Mouse (Mus musculus) kidney, postnatal 10 days (tissue): ENCODE results near the gene Retsat.

Source experiments
- DNase-seq: peaks from one replicate; pipeline ENCODE4 v3.0.0; 2021; ENCODE audit warnings: mixed read lengths

Retsat gene

DNA sequence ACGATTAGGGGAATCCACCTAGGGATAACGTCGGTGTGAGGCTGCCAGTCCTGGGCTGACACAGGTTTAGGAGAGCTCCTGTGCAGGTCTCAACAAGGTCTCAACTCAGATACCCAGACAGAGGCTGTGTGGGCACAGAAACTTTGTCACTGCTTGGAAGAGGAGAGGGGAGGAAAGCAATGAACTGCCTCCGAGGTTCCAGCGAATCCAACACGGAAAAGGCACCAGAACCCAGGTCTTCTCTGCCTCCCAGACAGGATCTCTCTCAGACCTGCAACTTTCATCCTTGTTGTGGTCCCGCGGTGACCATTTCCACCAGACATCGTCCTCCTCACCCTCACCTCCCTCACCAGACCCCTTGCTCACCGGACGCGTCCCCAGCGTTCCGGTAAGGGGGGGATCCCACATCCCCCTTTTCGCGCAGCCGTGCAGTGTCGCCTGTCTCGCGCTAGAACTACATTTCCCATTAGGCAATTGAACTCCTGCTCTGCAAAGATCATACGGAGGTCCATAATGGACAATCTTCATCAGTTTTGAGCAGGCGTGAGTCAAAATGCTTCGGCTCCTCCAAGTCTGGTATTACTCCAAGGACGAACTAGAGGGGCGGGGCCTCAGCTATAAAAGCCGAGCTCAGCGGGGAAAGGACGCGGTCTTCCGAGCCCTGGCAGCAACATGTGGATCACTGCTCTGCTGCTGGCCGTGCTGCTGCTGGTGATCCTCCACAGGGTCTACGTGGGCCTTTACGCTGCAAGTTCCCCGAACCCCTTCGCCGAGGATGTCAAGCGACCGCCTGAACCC lies at the start of gene Retsat, which contains the start of gene Elmod3:
Gene Retsat, plus strand, starts transcription at position 520 of the 798 bp plus-strand sequence.
Gene Elmod3, minus strand, starts transcription at position 458 of the 798 bp plus-strand sequence.
- DNase-seq = peak; percentile 96

- peak; percentile 46 for DNase-seq
These were observed 49.2 kb upstream of the Retsat start for GRCm38 (mm10) chr6:72549041-72549580.

DNA sequence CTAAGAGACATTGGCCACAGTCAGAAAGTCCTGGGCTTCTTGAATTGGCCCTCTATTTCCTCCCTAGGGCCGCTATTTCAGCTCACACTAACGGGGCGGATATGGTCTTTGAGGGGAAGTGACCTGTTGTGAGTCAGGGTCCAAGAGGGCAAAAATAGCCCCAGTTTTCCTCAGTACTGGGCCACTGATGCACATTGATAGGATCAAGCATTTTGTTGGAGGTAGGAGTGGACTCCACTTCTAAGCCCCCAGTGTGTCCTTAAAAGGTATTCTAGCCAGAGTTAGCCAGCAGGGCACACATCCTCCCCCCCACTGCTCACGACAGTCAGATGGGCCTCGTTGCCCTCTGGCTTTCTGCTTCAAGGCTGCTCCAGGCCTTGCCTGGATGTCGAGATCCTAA lies 48.2 kb upstream of the Retsat start:
- no peak for DNase-seq

- no peak for DNase-seq
These were observed 47.7 kb upstream of the Retsat start for GRCm38 (mm10) chr6:72550503-72551100.

GRCm38 (mm10) chr6:72552171-72553078 lies 45.9 kb upstream of the Retsat start:
- DNase-seq = peak; percentile 84

- DNase-seq = no peak
These were observed 45.2 kb upstream of the Retsat start for GRCm38 (mm10) chr6:72553079-72553412.

- DNase-seq = no peak
These were observed 37.5 kb upstream of the Retsat start for GRCm38 (mm10) chr6:72560801-72561200.

GRCm38 (mm10) chr6:72562486-72562885 lies 35.8 kb upstream of the Retsat start:
- DNase-seq = no peak

GRCm38 (mm10) chr6:72562894-72563293 lies 35.4 kb upstream of the Retsat start:
- DNase-seq = peak; percentile 57

- DNase-seq = no peak
These were observed 32.8 kb upstream of the Retsat start for GRCm38 (mm10) chr6:72565506-72565905.

- peak; percentile 95 for DNase-seq
These were observed 32.2 kb upstream of the Retsat start for GRCm38 (mm10) chr6:72566044-72566443.

DNA sequence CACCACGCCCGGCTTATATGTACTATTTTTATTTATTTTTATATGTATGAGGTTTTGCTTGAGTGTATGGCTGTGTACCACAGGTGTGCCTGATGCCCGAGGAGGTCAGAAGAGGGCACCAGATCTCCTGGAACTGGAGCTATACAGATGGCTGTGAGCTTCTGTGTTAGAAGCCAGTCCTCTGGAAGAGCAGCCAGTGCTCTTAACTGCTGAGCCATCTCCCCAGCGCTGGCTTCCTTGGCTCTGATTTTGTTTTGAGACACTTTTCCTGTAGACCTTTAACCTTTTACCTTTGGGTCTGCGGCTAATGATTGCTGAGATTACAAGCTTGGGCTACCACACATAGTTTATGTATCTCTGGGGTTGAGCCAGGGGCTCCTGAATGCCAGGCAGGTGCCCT lies 30.8 kb upstream of the Retsat start:
- DNase-seq = peak; percentile 55

GRCm38 (mm10) chr6:72568736-72569135 lies 29.5 kb upstream of the Retsat start:
- DNase-seq = no peak

- DNase-seq = no peak
These were observed 27.5 kb upstream of the Retsat start for GRCm38 (mm10) chr6:72570644-72571397.

- no peak for DNase-seq
These were observed 26.4 kb upstream of the Retsat start for GRCm38 (mm10) chr6:72571826-72572225.

- DNase-seq = no peak
These were observed 22.2 kb upstream of the Retsat start for GRCm38 (mm10) chr6:72576041-72576440.

DNA sequence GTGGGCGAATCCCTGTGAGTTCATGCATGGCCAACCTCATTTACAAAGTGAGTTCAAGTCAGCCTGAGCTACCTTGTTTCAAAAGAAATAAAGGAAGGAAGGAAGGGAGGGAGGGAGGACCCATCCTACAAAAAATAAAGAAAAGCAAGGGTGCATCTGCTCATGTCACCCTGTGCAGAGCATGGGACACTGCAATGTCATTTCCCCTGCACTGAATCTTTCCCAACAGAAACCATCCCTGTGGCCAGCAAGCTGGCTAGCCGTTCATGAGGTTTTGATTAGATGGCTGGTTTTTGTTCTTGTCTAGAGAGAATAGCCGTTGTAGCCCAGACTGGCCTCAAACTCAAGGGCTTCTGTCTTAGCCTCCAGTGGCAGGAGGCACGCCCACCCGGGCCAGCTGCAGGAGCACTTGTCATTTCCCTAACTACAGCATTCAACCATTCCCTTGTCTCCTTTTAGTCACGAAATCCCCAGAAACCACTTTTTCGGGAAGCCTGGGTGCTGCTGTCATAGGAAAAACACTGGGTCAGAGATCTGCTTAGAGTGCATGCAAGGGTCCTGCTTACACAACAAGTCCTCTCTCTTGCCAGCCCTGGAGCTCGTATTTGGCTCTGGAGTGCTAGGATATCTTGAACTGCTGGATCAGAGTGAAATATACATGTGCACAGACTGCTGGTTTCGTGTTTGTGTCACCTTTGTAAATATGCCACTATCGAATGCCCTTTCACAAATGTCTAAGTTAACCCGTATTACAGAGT lies 16.5 kb upstream of the Retsat start:
- DNase-seq = no peak

GRCm38 (mm10) chr6:72583211-72583839 lies 14.9 kb upstream of the Retsat start:
- DNase-seq = no peak

DNA sequence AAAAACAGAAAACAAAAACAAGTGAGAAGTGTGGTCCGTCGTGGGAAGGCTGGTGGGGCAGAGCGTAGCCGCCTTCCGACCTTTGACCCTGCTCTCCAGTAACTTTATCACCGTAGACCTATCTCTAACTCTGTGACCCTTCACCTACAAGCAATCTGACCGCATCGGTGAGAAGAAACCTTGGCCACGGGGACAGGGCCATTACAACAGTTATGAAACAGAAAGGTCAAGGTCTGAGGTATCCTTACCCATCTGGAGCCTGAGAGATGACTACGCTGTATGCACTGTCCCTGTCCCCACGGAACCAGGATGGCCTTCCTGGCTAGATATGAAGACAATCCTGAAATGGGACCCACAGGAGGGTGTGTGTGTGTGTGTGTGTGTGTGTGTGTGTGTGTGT lies 14.1 kb upstream of the Retsat start:
- no peak for DNase-seq

DNA sequence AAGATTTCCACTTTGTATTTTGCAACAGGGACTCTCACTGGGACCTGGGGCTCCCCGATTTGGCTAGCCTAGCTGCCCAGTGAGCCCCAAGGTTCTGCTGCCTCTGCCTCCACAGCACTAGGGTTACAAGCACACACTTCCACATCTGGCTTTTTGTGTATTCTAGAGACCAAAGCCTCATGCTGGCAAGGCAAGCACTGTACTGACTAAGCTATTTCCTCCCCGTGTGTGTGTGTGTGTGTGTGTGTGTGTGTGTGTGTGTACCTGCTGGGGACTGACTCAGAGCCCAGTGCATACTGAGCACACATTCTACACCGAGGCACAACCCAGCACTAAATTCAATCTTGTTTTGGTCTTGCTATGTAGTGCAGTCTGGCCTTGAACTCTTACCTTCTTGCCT lies 11.6 kb upstream of the Retsat start:
- DNase-seq = no peak

GRCm38 (mm10) chr6:72588307-72588706 lies 10.0 kb upstream of the Retsat start:
- DNase-seq = no peak
